Mouse (Mus musculus) telencephalon, adult 2 months (tissue): Measurements from ENCODE around the gene Dnajc11.

Experiments used
- DNase-seq: peaks from one replicate; pipeline ENCODE4 v3.0.0-alpha.2; 2011; ENCODE audit warnings: low read depth, low spot score

Gene Dnajc11

GRCm38 (mm10) chr4:151985886-151986285, 52.4 kb downstream of the Dnajc11 start:
- no peak for DNase-seq

- no peak for DNase-seq
Observed at GRCm38 (mm10) chr4:151986650-151987049, 53.2 kb downstream of the Dnajc11 start.

DNA sequence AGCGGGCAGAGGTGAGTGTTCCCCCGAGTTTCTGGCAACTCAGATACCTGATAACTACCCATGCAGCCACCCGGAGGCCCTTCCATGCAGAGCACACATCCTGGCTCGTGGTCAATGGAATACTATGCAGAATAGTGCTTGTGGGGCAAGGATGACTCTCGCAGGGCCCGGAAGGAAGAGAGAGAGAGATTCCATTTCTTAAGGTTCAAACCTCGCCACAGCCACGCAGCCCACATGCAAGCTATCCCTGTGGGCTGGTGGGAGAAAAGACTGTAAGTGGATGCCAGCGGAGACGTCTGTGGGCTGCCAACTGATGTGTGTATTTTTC, 54.5 kb downstream of the Dnajc11 start:
- DNase-seq = no peak

- no peak for DNase-seq
Observed at GRCm38 (mm10) chr4:151988342-151989109, 55.0 kb downstream of the Dnajc11 start, which contains the start of gene Thap3. Thap3 (minus strand) TSS chr4:151988997.

DNA sequence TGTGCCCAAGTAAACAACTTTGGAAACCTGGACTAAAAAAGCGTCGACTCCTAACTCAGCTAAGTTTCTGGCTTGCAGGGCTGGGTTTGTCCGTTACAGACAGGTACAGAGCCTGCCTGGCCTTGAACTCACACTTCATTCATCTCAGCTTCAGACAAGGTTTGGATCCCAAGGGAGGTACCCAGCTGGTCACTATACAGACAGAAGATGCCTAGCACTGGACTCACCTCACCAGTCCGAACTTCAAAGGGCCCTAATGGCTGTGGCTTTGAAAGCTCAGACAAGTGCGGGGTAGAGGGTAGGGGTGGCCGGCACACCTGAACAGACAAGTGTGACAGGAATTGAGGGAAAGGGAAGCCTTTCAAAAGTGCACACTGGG, 55.6 kb downstream of the Dnajc11 start:
- DNase-seq = no peak

- DNase-seq = no peak
Observed at GRCm38 (mm10) chr4:151992091-151992490, 58.6 kb downstream of the Dnajc11 start.

DNA sequence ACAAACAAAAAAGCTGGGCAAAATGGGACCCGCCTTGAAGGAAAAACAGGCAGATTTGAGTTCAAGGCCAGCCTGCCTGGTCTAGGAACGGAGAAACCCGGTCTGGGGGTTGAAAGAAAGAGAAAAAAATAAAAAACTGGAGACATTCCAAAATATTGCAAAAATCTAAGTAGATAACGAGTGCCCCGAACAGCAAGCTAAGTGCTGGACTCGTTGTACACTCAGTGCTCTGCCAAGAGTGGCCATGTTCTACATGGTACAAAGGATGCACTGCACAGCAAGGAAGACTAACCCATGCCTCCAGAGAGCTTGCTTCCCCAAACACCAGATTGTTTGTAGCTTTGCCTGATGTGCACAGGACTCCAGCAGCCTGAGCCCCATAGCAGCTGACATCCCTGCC, 59.5 kb downstream of the Dnajc11 start:
- DNase-seq = no peak

DNA sequence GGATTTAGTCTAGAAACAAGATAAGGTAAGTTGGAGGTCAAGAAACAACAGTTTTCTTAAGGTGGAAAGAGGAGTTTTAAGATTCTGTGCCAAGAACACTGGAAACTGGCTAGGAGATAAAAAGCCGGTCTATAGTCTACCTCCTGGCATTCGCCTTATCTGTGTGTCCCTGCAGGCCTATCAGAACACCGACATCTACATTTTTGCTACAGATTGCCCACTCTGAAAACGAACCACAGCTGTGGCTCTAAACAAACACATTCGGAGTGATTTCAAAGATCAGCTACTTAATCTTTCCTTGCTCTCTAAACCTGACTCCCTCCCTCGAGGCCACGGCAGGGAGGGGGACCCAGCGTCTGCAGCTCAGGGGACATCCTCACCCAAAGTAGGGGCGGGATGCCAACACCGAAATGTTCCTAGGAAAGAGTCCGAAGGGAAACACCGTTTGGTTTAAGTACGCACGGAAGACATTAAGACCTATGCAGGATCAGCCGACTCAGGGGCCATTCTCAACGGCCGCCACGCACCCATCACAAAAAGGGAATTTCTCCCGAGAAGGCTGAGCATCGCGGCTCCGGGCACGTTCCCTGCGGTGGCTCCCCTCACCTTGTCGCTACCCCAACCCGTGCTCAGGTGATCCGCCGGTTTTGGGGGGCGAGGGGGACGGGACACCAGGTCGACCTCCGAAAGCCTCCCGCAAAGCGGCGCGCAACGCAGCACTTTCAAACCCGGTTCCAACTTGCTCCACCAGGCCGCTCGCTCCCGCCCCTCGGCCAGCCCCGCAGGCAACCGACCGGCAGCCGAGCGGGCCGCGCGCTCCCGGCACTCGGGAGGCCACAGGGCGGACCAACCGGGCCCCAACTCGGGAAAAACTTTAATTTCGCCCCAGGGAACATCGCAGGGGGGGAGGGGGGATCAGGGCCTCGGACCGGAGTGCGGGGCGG, 61.0 kb downstream of the Dnajc11 start:
- DNase-seq = no peak

GRCm38 (mm10) chr4:151995371-151996172, 62.1 kb downstream of the Dnajc11 start:
- DNase-seq = no peak

DNA sequence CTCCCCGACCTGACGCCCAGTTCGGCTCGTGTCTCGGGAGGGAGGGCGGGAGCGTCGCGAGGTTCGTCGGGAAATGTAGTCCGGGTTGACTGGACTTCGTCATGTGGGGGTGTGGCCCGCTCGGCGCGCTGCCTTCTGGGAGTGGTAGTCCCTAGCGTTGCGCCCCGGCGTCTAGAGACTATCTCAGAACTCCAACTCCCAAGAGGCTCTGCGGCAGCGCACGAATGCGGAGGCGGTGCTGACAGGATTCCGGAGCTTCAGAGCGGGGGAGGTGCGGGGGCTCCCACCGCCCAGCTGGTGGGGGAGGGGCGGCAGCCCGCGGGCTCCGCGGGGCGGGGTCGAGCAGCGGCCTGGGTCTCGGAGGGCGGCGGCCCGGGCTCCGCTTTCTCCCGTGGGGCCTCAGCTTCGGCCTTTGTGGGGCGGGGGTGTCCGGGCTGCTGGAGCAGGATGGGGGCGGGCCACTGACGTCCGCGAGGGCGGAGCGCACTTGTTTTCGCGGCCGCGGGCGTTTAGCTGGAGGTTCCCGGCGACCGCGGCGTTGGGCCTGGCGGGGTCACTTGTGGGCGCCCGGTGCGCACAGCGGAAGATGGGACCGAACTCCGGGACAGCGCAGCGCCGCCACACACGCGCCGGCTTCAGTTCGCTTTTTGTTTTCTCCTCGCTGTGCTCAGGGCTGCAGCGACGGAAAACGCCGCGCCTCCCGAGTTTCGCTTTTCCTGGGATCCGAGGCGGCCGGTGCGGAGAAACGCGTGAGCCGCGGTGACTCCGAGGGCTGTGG, 62.9 kb downstream of the Dnajc11 start, which contains the start of gene Phf13:
Gene Phf13, minus strand, starts transcription at position 86 of the 778 bp plus-strand sequence.
- DNase-seq = peak; percentile 98

DNA sequence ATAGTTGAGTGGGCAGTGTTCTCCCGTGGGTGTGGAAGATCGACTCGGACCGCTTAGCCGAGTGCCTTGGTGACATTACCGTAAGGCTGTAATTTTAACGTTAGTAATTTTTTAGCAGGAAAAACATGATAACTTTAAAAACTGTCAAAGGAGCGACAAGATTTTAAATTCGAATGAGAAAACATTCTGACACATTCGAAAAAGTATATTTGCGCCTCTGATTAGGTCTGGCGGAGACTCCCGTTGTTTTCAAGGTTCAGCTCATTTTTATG, 63.4 kb downstream of the Dnajc11 start:
- DNase-seq = no peak

DNA sequence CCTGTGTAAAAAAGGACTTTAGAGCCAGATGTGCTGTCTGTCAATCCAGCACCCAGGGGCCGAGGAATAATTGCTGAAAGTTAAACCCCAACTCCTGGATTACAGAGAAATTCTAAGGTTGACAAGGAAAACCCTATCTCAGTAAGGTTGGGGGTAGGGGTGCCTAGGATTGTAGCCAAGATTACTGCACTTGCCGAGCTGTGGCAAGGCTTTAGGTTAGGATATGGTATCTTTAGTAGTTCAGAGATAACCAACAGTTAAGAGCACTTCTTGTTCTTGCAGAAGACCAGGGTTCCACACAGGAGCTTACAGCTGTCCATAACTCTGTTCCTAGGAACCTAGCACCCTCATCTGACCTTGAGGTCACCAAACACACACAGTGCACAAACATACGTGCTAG, 64.2 kb downstream of the Dnajc11 start:
- no peak for DNase-seq

- DNase-seq = no peak
Observed at GRCm38 (mm10) chr4:151999481-151999880, 66.0 kb downstream of the Dnajc11 start.

GRCm38 (mm10) chr4:152000906-152001305, 67.4 kb downstream of the Dnajc11 start:
- peak; percentile 81 for DNase-seq

DNA sequence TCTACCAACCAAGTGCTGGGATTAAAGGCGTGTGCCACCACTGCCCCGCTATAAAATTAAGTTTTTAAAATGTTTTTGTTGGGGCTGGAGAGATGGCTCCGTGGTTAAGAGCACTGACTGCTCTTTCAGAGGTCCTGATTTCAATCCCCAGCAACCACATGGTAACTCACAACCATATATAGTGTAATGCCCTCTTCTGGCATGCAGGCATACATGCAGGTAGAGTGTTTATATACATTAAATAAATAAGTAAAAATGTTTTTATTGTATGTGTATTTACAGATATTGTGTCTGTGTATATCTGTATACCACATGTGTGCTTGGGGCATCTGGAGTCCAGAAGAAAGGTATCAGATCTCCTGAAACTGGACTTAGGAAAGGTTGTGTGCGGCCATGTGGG, 67.8 kb downstream of the Dnajc11 start:
- no peak for DNase-seq

GRCm38 (mm10) chr4:152002063-152002462, 68.6 kb downstream of the Dnajc11 start:
- DNase-seq = no peak

DNA sequence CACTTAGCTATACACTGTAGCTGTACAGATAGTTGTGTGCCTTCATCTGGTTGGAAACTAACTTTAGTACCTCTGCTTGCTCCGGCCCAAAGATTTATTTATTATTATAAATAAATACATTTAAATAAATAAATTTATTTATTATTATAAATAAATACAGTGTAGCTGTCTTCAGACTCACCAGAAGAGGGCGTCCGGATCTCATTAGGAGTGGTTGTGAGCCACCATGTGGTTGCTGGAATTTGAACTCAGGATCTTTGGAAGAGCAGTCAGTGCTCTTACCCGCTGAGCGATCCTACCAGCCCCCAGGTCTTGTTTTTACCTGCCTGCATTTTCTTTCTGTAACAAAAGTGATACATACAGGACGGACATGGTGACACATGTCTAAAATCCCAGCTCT, 72.6 kb downstream of the Dnajc11 start:
- DNase-seq = no peak

GRCm38 (mm10) chr4:152006812-152007211, 73.3 kb downstream of the Dnajc11 start:
- no peak for DNase-seq

DNA sequence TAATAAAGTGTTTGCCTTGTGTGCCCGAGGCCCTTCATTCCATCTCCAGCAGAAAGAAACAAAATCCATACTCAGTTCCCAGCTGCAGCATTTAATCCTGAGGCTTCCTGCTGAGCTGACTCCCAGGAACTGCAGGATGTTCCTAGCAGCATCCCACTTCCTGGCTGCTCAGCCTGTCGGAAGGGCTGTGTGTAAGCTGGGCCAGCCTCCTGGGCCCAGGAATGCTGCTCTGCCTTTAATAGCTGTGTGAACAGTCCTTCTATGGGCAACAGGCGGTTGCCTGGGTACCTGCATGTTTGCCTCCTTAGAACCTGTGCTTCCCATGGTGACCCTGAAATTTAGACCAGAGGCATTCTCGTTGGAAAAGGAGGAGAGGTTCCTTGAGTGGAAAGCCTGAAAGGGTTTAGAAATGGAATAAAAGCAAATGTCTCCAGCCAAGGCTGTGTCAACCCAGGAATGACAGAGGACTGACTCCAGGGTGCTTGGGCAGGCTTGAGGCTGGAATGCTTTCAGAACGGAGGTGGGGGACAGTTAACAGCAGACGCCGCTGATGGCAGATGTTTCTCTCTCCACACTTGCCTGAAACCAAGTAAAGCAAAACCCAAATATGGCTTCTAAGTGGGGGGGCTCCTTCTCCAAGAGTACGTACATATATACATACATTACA, 74.1 kb downstream of the Dnajc11 start:
- peak; percentile 42 for DNase-seq

DNA sequence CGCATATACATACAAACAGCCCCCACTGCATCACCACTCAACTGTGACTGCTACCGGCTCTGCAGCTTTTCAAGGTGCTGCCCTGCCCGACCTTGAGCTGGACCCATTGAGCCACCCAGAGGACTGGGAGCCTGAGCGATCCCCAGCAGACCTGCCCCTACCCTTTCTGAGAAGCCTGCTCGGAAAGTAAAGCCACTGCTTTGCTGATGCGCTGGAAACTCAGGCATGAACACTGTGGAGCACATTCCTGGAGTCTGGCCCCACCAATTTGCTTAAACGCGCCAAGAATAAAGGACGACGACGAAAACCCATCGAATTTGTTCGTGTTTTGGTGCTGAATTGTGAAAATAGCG, 74.6 kb downstream of the Dnajc11 start:
- no peak for DNase-seq

DNA sequence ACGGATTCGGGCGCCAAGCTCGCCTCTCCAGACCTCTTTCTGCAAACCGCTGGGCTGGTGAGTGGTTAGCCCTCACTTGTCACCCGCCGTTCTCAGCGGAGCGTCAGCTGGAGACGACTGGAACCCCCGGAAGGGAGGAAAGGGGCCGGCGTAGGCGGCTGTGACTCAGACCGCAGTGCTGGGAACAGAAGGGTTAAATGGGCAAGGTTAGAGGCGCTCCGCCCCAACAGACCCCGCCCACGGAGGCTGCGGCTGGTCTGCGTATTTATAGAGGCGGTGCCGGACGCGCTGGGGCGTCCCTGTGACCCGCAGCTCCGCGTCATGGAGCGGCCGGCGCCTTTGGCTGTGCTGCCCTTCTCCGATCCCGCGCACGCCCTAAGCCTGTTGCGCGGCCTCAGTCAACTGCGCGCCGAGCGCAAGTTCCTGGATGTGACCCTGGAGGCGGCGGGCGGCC, 75.2 kb downstream of the Dnajc11 start, which contains the start of gene Klhl21:
Gene Klhl21, plus strand, starts transcription at position 182 of the 454 bp plus-strand sequence.
- peak; percentile 91 for DNase-seq
